Mouse (Mus musculus) lung, embryonic 14.5 days (tissue): ENCODE measurements around the gene Ifitm10. TPM values are rescaled to one million over a fixed set of nuclear protein-coding genes. Genes with fewer than 3 reads are reported as not detected.
"Not testable (repeated sequence)": the region's sequence is repeated elsewhere in the genome, so short reads cannot be mapped to it uniquely, and the experiment has no call there.

Experiments used
- ATAC-seq: fragments of 200-750 bp; cut with Nextera tagmentation; 2 replicates; pipeline ENCODE4 v1.8.0; 2017; ENCODE audit warnings: mild to moderate bottlenecking, moderate TSS enrichment, moderate library complexity; ENCODE audit not compliant: insufficient read depth
- DNase-seq: peaks from one replicate; pipeline ENCODE4 v3.0.0-alpha.2; 2015
- H3K27ac ChIP-seq: fragments of 300-500 bp; sonication (generic); 2 replicates; pipeline ENCODE4 v1.5.1; 2014; ENCODE audit warnings: low read depth, mild to moderate bottlenecking, moderate library complexity
- H3K27me3 ChIP-seq: fragments of 300-500 bp; sonication (generic); 2 replicates; pipeline ENCODE4 v1.6.1; 2014; ENCODE audit warnings: low read length, control low read depth; ENCODE audit not compliant: insufficient read depth
- H3K36me3 ChIP-seq: fragments of 300-500 bp; sonication (generic); 2 replicates; pipeline ENCODE4 v1.6.1; 2014; ENCODE audit warnings: control low read depth; ENCODE audit not compliant: insufficient read depth
- H3K4me1 ChIP-seq: fragments of 300-500 bp; sonication (generic); 2 replicates; pipeline ENCODE4 v1.6.1; 2014; ENCODE audit warnings: antibody characterized with exemption, control low read depth; ENCODE audit not compliant: insufficient read depth
- H3K4me2 ChIP-seq: fragments of 300-500 bp; sonication (generic); 2 replicates; pipeline ENCODE4 v1.6.1; 2014; ENCODE audit warnings: mild to moderate bottlenecking
- H3K4me3 ChIP-seq: fragments of 300-500 bp; sonication (generic); 2 replicates; pipeline ENCODE4 v1.5.1; 2014; ENCODE audit warnings: low read depth, low read length
- H3K9ac ChIP-seq: fragments of 300-500 bp; sonication (generic); 2 replicates; pipeline ENCODE4 v1.6.1; 2014
- H3K9me3 ChIP-seq: fragments of 300-500 bp; sonication (generic); 2 replicates; pipeline ENCODE4 v1.6.1; 2016; ENCODE audit warnings: low read depth, low read length, control low read depth
- CTCF ChIP-seq: IDR thresholded peaks from 2 replicates; pipeline ENCODE4 v1.5.1; 2016; ENCODE audit warnings: antibody characterized with exemption, low read depth
- WGBS: fragments of 180-500 bp; shearing (Covaris S2); extraction: QIAGEN DNeasy Blood & Tissue Kit; methylation state at CpG from one replicate; pipeline ENCODE4 v1.1.7; 2014; 5-methylcytosine and 5-hydroxymethylcytosine counted together
- polyA plus RNA-seq: library from polyadenylated mRNA; unstranded; fragments of >200 nt; fragmentation: Nextera tagmentation; extraction: Ambion mirVana; gene quantifications from 2 replicates; pipeline ENCODE4 v1.2.1, GENCODE M21; 2014

Ifitm10 gene
- polyA plus RNA-seq, 1 experiment from 2014 or later, result 3.4 TPM

DNA sequence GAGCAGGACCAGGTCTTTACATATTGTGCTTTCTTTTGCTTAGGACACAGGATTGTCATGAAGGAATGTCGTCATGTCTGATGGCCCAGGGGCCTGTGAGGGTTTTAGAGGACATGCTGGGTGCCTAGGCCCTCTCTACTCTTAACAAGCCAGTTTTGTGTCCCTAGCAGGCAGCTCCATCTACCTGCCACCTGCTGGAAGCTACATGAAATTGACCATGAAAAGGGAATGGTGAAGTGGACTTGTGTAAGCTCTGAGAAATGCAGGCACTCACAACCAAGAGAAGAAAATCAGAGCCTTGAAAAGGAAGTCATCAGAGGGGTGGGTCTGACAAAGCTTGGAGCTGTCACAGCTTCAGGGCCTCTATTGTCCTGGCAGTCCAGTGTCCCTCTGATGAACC, 94.3 kb downstream of the Ifitm10 start:
- not testable (repeated sequence) for H3K4me3 ChIP-seq, H3K9me3 ChIP-seq, H3K4me1 ChIP-seq, H3K4me2 ChIP-seq, H3K9ac ChIP-seq, H3K36me3 ChIP-seq, DNase-seq, H3K27ac ChIP-seq, ATAC-seq, H3K27me3 ChIP-seq
- 0 out of 2 replicates have a peak, but pooled peaks have one; percentile 31 for TF ChIP-seq CTCF
- 67% methylated on average over 1 of the region's 1 CpGs for WGBS

DNA sequence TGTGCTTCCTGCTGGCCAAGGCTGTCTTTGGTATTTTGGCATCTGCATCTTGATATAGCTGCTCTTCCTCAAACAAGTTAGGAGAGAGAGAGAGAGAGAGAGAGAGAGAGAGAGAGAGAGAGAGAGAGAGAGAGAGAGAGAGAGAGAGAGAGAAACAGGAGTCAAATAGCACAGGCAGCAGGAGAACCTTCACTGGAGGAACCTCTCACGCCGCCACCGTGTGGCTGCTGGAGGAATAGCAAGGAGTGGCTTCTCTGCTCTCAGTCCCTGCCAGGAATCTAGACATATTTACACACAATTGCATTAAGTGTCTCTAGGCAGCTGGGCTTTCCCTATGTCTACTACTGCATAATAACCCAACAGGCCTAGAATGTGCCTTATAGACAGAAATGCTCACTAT, 95.4 kb downstream of the Ifitm10 start:
- not testable (repeated sequence) for H3K27me3 ChIP-seq, H3K4me2 ChIP-seq, H3K27ac ChIP-seq, H3K9ac ChIP-seq, H3K4me1 ChIP-seq, H3K36me3 ChIP-seq, H3K4me3 ChIP-seq, H3K9me3 ChIP-seq
- TF ChIP-seq CTCF, result peak; percentile 78
- ATAC-seq (peak; percentile 69), DNase-seq (peak; percentile 83)
- WGBS, result 0% methylated on average over 3 of the region's 3 CpGs

Other genes starting within 250 kb of the Ifitm10 start
- not detected in 2 replicates for gene Gm39115, start 237.7 kb downstream of the Ifitm10 start, polyA plus RNA-seq
- not detected in 2 replicates for gene Gm45337, start 229.1 kb downstream of the Ifitm10 start, polyA plus RNA-seq
- gene Gm29735, start 216.6 kb downstream of the Ifitm10 start, polyA plus RNA-seq, result not detected in 2 replicates
- not detected in 2 replicates for gene Gm4553, start 208.0 kb downstream of the Ifitm10 start, polyA plus RNA-seq
- not detected in 2 replicates for gene Krtap5-2, start 197.7 kb downstream of the Ifitm10 start, polyA plus RNA-seq
- gene Gm10153, start 183.4 kb downstream of the Ifitm10 start, polyA plus RNA-seq, result not detected in 2 replicates
- not detected in 2 replicates for gene Krtap5-3, start 172.4 kb downstream of the Ifitm10 start, polyA plus RNA-seq
- gene Gm7579, start 161.9 kb downstream of the Ifitm10 start, polyA plus RNA-seq, result not detected in 2 replicates
- gene Krtap5-5, start 143.8 kb downstream of the Ifitm10 start, polyA plus RNA-seq, result not detected in 2 replicates
- gene Gm40460, start 132.7 kb downstream of the Ifitm10 start, polyA plus RNA-seq, result not detected in 2 replicates
- not detected in 2 replicates for gene Gm2431, start 115.4 kb downstream of the Ifitm10 start, polyA plus RNA-seq
- not detected in 2 replicates for gene Gm4559, start 99.4 kb downstream of the Ifitm10 start, polyA plus RNA-seq
- not detected in 2 replicates for gene Krtap5-1, start 76.6 kb downstream of the Ifitm10 start, polyA plus RNA-seq
- gene Krtap5-4, start 70.2 kb downstream of the Ifitm10 start, polyA plus RNA-seq, result not detected in 2 replicates
- gene Gm49369, start 8.9 kb upstream of the Ifitm10 start, polyA plus RNA-seq, result 3.0 TPM in 1 of 2 replicates, not detected in the other
- 239 and 240 TPM in 2 replicates for gene Ctsd, start 14.3 kb upstream of the Ifitm10 start, polyA plus RNA-seq
- gene Syt8, start 61.1 kb upstream of the Ifitm10 start, polyA plus RNA-seq, result not detected in 2 replicates
- gene Tnni2, start 68.1 kb upstream of the Ifitm10 start, polyA plus RNA-seq, result 0.86 and 1.6 TPM in 2 replicates
- 98.0 and 99.6 TPM in 2 replicates for gene Lsp1, start 87.1 kb upstream of the Ifitm10 start, polyA plus RNA-seq
- gene Tnnt3, start 125.1 kb upstream of the Ifitm10 start, polyA plus RNA-seq, result 1.5 and 2.5 TPM in 2 replicates
- 20.3 and 31.0 TPM in 2 replicates for gene Mrpl23, start 158.9 kb upstream of the Ifitm10 start, polyA plus RNA-seq